Mouse (Mus musculus) heart, postnatal 36 days (tissue): ENCODE measurements around the gene Rab3ip. TPM values are rescaled to one million over a fixed set of nuclear protein-coding genes. Genes with fewer than 3 reads are reported as not detected.
A peak's percentile ranks its signal among the peaks of the same experiment; 100 is the strongest.

ENCODE experiments used
- DNase-seq, 2 experiments: peaks; one replicate each; pipeline ENCODE4 v3.0.0; 2021 to 2022
- intact Hi-C: fragments of 180-260 bp; cut with DNase I; formaldehyde crosslinking; loops from one replicate; pipeline ENCODE4 v1.15.1; 2025
- total RNA-seq, 2 experiments: library from RNA; stranded (reverse); gene quantifications; 2 replicates each; pipeline ENCODE4 v1.2.3; 2021

Gene Rab3ip
- total RNA-seq, 2 experiments from 2014 or later = 85.3 to 89.2 TPM

DNA sequence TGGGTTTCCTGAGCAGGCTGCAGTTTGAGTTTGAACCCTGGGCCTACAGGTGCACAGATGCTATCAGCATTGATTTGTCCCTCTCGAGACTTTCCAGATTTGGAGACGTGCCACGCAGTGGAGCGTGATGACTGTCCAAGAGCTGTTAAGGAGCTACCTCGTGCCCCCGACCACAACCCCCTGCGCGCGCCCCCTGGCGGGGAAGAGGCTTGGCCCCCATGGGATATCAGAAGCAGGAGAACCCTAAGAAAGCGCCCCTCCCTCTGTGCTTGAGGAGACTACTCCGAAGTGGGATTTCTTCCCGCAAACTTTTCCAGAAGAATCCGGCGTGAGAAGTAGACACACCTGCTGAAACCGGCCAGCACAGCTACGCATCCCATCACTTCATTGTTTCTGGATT, 12.2 kb upstream of the Rab3ip start:
- intact Hi-C loops = no loop called here
- no peak for DNase-seq

DNA sequence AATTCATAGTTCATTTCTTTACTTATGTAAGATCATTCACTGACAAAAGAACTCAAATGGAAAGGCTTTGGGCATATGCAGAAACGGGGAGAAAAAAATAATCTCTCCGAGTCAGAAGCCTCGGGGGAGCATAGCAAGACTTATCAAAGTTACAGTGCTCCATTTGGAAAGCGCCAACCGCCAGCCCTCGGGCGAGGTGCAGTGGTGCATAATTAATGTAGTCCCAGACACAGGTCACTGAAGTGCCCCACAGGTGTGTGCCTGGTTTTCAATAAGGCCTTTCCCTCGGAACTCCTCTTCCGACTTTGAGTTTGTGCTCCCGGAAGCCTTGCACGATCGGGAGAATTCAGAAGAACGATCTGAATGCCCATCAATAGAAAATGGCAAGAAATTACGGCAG, 11.6 kb upstream of the Rab3ip start:
- DNase-seq = no peak
- intact Hi-C loops = no loop called here

DNA sequence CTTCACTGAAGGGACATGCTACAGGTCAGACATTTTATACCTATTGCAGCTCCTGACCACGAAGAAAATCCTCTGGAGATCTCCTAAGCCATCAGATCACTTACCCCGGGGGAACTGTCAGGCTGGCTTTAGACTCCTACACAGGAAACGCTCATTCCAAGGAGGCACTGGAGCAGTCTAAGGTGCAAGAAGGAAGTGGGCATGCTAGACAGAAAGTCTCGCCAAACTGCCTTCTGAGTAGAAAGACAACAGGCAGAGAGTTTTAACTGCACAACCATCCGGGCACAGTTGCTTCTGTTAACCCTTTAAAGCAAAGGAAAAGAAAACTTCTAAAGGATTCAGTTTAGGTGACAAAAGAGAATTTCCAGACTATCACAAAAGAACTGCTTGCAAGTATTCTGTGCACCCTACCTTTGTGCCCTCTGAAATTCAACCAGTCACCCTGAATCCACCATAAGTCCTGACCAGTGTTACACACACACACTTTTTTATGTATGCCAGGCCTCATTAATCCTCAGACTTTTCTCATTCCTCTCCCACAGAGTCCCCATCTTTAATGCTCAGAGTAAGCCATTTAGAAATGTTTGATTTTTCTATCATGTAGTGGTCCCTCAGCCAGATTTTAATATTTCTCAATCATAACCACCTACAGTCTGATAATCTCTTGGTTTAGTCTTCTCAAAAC, 7.4 kb upstream of the Rab3ip start:
- intact Hi-C loops = no loop called here
- no peak for DNase-seq

DNA sequence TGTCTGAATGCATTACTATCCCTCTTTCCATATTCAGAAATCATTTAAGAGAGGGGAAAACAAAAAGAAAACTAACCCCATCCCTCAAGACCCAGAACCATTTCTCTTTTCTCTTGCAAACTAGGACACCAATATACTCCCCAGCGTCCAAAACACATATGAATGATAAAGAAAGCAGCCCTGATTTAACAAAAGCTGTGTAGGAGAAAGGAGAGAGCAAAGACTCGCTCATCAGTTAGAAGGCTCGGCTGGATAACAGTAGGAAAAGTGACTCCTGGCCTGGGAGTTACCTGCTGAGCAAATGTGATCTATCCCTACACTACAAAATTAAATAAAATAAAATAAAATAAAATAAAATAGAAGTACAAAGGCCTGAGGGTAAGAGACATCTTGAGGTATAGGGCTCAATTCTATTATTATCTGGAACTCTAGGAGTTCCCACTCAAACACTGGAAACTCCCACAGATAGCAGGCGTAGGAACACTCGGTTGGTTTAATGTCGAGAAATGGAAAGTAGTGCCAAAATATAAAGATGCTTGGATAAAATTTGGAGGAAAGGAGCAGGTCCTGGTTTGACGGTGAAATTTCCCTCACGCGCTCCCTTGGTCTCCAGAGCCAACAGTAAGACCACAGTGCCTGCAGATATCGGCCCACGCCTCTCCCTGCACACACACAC, 6.1 kb upstream of the Rab3ip start:
- no peak for DNase-seq
- intact Hi-C loops = no loop called here

DNA sequence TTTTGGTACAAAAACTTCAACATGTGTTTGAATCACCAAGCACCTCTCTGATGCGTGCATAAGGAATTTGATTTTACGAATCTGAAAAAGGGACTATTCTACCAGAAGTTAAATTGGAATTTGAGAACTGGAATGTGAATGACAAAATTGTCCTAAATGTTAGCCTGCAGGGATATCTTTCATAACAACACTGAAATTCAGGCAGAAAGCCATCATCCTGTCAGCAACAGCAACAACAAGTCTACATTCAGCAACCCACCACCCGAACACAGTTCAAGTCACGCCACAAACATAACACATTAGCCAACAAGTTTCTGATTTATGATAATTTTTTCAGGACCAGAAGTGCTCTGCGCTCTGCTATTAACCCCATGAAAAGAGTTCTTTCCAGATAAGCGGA, 4.6 kb upstream of the Rab3ip start:
- intact Hi-C loops = no loop called here
- no peak for DNase-seq

DNA sequence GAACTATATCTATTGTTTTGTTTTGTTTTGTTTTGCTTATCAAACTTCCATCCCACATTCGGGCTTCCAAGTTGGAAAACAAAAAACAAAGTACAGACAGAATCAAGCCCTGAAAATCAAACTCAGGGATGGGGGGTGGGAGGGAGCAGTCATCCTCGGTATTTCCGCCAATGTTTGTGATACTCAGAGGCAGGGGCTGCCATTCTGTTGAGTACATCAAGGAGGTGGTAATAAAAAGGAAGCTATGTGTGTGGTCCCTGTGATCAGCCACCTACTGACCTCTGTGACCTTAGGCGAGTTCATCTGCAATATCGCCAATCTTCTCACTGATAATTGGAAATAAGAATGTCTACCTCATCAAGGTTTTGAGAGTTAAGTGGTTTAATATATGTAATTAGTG, 317 bp upstream of the Rab3ip start:
- intact Hi-C loops = no loop called here
- no peak for DNase-seq

DNA sequence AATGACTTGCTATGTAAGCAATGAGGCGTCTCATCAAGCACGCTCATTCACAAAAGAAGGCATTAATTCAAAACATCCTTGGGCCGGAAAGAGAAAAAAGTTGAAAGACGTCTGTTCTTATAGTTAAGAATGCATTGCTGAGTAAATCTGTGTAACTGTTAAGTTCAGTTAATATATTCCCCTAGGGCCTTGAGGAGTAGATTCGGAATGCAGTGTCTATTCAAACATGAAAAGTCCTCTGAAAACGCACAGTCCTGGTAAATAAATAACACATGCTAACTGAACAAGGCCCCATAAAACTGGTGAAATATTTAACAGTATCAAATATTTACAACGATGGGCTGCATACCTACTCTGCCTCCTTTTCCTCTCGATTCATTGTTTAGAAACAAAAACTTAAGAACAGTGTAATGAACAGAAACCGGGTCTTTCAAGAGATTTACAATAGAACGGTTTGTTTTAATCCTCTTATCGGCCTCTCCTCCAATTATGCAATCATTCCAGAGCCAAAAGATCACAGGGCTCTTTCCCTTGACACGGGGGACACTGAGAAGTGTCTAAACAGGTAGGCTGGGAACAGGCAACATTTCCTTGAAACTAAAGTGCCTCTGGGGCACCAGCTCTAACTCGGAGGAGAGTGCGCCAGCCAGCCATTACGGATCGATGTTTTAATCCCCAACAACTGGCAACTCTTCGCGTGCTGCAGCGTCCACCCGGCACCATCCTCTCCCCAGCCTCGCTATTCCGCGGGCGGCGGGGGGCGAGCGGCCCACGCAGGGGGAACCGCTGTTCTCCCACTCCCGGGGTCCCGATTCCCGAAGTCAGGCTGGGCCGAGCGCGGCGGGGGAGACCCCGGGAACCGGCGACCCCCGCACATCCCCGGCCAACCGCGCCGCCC, 1.2 kb downstream of the Rab3ip start:
- intact Hi-C loops = loop anchor here (5.0 kb wide), 2 partner anchors 198 to 263 kb away; partner anchors contain the start of gene Frs2
- peak; percentile 33 to 41 for DNase-seq

DNA sequence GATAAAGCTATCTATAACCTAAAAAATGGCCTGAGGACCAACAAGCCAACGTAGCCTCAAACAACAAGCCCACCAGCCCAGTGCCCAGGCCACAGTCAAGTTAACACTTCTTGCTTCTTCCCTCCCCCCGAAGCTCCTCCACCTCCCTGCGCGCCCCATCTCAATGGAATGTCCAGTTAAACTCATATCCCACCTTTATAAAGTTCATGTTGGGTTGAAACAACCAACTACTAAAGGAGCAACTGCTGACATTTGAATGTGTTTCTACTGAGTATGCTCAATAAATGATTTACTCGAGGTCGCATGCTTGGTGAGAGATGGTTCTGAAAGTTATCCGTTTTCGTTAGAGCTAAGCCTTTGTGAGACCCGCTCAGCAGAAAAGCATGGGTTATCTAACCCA, 2.2 kb downstream of the Rab3ip start:
- DNase-seq = no peak
- intact Hi-C loops = loop anchor here (5.0 kb wide), 2 partner anchors 199 to 264 kb away; partner anchors contain the start of gene Frs2

DNA sequence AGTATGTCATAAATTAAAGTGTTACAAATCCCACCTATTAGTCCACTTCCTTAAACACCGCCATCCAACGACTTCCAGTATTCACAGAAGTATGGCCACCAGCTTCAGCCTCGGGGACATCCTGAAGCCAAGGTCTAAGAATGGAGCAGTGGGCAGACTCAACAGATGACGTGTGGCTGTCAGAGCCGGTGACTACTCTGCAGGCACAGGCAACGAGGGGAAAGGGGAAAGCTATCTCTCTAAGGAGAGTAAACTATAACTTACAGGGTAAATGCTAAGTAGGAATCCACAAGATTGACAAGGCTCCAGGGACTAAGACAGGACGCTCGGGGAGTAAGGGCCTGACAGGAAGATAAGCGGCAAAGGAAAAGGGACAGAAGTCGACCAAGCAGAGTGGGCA, 5.6 kb downstream of the Rab3ip start:
- DNase-seq = no peak
- intact Hi-C loops = loop anchor here (5.0 kb wide), 3 partner anchors 87 to 267 kb away; partner anchors contain the start of gene Frs2

DNA sequence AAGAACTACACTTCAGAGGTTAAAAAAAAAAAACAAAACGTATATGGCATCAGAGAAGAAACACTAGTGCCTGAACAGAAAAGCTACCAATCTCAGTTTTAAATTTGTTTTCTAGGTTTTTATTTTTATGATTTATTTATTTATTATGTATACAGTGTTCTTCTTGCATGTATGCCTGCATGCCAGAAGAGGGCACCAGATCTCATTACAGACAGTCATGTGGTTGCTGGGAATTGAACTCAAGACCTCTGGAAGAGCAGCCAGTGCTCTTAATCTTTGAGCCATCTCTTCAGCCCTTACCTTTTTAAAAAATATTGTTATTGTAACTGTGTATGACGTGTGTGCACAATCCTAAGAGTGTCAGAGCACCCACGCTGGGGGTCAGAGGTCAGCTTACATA, 6.4 kb downstream of the Rab3ip start:
- no peak for DNase-seq
- intact Hi-C loops = loop anchor here (5.0 kb wide), 1 partner anchor 88 kb away; no protein-coding TSS in a partner anchor

DNA sequence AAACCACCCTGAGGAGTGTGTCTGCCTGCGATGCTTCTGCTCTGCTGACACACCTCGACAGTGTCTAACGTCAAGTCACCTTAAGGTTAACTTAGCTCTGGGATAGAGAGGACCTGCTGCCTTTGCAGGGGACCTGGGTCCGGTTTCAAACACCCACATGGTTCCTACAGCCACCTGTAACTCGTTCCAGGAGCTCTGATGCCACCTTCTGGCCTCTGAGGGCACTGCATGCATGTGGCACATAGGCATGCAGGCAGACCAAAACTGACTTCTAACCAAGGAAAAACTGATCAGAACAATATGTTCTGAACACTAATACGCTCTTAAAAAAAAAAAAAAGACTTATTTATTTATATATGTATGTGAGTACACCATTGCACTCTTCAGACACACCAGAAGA, 7.5 kb downstream of the Rab3ip start:
- intact Hi-C loops = loop anchor here (5.0 kb wide), 1 partner anchor 89 kb away; no protein-coding TSS in a partner anchor
- no peak for DNase-seq

DNA sequence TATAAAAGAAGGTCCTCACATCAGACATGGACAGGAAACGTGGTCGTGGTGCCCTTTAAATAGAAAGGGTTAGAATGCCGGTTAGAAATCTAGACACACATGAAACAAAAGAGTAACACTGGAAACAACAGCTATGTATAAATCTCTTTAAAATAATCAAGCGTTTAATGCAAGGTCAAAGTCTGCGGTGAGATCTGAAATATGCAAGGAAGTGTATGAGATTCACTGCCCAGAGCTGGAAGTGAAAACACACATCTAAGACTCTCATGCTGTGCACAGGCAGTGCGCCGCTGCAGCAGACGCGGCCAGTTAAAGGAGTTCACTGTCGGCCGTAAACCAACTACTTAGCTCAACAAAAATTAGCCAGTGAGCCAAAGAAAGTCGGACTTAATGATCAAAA, 15.5 kb downstream of the Rab3ip start:
- intact Hi-C loops = no loop called here
- no peak for DNase-seq

DNA sequence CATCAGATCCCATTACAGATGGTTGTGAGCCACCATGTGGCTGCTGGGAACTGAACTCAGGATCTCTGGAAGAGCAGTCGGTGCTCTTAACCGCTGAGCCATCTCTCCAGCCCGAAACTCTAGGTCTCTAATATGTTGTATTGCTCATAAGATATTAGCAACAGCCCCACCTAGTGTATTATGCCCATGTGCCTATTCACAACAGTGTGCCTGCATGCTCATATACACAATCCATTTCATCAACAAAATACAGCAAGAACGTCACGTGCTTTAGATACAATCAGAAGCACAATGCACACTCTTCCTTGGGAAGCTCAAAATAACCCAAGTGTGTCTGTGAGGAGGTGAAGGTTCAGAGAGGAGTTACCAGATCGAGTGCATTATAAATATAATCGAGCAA, 16.8 kb downstream of the Rab3ip start:
- no peak for DNase-seq
- intact Hi-C loops = no loop called here

DNA sequence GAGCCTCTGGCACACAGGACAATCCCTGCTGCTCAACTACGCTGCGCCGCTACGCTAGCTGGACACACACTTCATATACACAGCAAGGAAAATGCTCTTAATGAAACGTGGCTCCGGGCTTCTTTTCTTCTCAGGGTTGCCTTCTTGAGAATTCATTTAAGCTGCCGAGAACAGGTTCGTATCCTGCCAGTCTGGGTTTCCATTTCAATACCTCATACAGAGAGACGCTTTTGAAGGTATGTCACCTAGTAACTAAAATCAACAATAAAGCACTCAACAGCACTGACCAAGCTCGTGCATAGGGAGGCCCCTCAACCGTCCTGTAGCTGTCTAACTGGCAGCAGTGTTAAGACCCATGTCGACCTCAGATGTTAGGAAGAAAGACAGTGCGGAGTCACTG, 18.2 kb downstream of the Rab3ip start:
- DNase-seq = no peak
- intact Hi-C loops = no loop called here

DNA sequence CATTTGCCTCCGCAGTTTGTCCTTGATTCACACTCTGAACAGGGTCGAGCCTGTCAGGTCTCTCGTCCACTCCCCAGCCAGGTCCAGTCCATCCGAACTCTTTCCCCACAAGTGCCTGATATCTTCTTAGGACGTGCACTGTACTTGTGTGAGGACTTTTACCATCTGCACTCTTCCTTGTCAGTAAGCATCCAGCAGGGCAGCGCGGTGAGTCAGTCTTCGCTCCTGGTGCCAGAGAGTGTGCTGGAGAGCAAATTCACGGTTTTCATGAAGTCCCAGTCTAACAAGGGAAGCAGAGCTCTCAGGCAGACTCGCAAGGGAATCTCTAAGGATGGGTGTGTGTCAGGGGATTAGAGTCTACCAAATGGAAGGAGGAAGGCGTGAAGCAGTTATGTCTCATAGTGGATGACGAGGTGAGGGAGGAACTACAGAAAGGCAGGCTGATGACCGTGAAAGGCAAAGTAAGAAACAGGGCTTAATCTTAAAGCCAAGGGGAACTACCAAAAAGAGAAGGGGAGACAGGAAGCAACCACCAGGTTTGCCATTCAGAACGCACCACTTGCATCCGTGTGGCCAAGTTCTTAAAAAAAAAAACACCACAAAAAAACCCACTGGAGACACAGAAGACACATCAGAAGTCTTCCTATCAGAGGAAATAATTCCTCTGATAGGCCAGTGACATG, 18.9 kb downstream of the Rab3ip start:
- DNase-seq = no peak
- intact Hi-C loops = no loop called here

DNA sequence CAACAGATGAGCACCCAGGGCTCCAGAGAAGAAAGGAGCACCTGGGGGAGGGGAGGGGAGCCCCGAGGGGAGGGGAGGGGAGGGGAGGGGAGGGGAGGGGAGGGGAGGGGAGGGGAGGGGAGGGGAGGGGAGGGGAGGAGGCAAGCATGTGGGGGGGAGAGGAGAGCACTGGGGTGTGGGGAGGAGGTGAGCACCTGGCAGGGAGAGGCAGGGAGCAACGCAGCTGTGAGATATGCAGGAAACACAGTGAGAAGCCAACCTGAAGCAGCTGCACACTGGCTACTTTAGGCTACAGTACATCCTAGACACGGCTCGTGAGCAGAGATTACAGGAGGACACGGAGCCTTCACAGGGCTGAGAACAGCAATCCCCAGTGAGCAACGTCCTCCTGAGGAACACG, 19.6 kb downstream of the Rab3ip start:
- intact Hi-C loops = no loop called here
- no peak for DNase-seq

DNA sequence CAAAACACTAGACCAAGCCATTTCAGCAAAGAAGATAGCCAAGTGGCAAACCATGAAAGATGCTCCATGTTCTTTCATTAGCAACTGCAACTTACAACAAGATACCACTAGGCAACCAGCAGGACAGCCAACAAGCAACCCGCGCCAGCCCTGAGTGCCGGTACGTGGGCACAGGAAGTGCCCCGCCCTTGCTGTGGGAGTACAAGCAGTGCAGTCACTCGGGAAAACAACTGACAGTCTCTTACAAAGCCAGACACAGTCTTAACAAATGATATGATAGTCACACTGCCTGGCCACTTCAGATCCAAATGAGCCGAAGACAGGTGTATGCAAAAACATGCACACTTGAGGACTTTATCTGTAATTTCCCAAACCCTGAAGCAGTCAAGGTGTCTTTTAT, 20.1 kb downstream of the Rab3ip start:
- intact Hi-C loops = no loop called here
- no peak for DNase-seq

DNA sequence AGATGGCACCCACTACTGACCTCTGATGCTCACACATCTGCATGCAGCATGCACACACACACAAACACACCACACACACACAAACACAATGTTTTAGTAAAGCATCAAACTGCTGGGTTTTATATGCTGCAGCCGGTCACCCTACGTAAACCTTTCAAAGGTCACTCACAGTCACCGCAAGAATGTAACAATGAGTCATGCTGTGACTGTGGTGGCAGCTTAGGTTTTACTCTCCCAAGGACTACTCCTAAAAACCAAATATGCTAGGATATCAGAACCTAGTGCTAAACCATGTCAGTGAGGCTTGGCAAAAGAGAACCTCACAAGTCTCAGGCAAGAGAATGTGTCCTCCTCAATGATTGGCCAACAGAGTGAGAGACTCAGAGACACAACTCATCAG, 21.7 kb downstream of the Rab3ip start:
- intact Hi-C loops = no loop called here
- DNase-seq = no peak

DNA sequence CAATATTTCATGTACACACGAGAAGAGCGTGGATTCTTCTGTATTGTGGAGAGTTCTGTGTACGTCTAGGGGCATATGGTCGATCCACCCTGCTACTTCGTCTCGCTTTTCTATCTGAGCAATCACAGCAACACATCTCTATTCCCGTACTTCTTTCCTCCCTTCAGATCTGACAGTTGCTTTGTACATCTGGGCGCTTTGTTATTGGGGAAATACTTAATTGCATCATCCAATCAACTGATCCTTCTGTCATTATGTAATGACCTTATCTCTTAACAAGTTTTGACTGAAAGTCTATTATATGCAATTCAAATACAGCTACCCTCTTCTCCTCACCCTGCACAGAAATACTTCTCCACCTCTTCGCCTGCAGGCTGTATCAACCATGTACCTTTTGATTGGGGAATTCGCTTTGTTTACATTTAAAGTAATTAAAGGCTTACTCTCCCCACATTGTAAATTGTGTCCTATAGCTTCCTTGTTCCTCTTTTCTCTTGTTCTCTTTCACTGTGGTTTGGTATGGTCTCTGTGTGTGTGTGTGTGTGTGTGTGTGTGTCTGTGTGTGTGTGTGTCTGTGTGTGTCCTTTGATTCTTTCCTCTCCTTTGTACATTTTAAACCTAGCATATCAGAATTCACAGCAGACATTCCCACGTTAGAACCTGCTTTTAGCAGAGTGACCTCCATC, 24.0 kb downstream of the Rab3ip start:
- no peak for DNase-seq
- intact Hi-C loops = no loop called here
